Mouse (Mus musculus): ENCODE data around the gene Srd5a1. TPM values are rescaled to one million over a fixed set of nuclear protein-coding genes. Genes with fewer than 3 reads are reported as not detected.

The Srd5a1 gene
- polyA plus RNA-seq, 1 experiment from 2014 or later = 32.3 TPM

DNA sequence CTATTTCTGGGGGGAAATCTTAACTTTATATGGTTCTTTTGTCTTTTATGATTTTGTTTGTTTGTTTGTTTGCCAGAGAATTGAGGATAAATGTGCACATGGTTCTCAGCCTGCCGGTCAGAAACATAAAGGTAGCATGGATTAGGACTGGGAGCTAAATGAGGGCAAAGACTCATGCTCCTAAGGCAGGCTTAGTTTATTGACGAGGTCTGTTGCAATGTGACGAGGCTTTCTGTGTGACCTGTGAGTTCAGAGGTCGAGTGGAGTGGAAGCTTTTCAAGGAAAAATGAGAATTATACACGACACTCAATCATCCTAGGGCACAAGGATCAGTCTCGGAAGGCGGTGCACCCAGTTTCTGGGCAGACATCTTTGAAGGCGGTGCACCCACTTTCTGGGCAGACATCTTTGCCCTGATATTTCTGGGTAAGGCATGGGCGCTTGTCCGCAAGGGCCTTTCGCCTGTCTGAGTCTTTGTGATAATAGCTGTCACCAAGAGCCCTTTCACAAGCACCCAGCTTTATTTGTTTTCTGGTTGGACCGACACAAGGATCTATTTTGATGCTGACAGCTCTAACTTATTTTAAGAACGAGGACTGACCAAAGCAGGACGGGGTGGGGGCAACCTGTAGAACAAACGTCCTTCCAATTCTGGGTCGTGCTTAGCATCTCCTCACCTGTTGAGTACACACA lies 63.6 kb downstream of the Srd5a1 start:
- H3K4me1 ChIP-seq (ENCODE audit: control insufficient read depth, insufficient read depth, low read length) = peaks cover 11% of the 10 kb centered on the region
- H3K36me3 ChIP-seq (ENCODE audit: control insufficient read depth, insufficient read depth, low read length) = no peaks in the 10 kb centered on the region
- no peak overlapping the region for H3K9ac ChIP-seq (ENCODE audit: low read depth, low read length)
- H3K9me3 ChIP-seq (replicated peaks; ENCODE audit: control insufficient read depth, low read length, poor library complexity, severe bottlenecking) = no peaks in the 10 kb centered on the region
- no peak overlapping the region for H3K27ac ChIP-seq (ENCODE audit: low read length)
- ATAC-seq = no peak
- WGBS = 69% methylated on average over 16 of the region's 16 CpGs
- no peak overlapping the region for H3K4me3 ChIP-seq (ENCODE audit: low read depth, low read length)
- H3K27me3 ChIP-seq (ENCODE audit: control insufficient read depth, insufficient read depth, low read depth, low read length) = no peaks in the 10 kb centered on the region
- H3K4me2 ChIP-seq (ENCODE audit: low read length) = no peak overlapping the region

GRCm38 (mm10) chr13:69545019-69545418 lies 66.2 kb downstream of the Srd5a1 start:
- Histone ChIP-seq H3K4me1 (ENCODE audit: control insufficient read depth, insufficient read depth, low read length) (peaks cover 15% of the 10 kb centered on the region), H3K4me3 (ENCODE audit: low read depth, low read length) (no peak overlapping the region), H3K9ac (ENCODE audit: low read depth, low read length) (no peak overlapping the region), H3K27ac (ENCODE audit: low read length) (no peak overlapping the region), H3K9me3 (replicated peaks; ENCODE audit: control insufficient read depth, low read length, poor library complexity, severe bottlenecking) (no peaks in the 10 kb centered on the region), H3K4me2 (ENCODE audit: low read length) (no peak overlapping the region), H3K27me3 (ENCODE audit: control insufficient read depth, insufficient read depth, low read depth, low read length) (no peaks in the 10 kb centered on the region), H3K36me3 (ENCODE audit: control insufficient read depth, insufficient read depth, low read length) (no peaks in the 10 kb centered on the region)
- WGBS = 25% methylated on average over 3 of the region's 3 CpGs
- 0 out of 2 replicates have a peak, but pooled peaks have one; percentile 16 for ATAC-seq

DNA sequence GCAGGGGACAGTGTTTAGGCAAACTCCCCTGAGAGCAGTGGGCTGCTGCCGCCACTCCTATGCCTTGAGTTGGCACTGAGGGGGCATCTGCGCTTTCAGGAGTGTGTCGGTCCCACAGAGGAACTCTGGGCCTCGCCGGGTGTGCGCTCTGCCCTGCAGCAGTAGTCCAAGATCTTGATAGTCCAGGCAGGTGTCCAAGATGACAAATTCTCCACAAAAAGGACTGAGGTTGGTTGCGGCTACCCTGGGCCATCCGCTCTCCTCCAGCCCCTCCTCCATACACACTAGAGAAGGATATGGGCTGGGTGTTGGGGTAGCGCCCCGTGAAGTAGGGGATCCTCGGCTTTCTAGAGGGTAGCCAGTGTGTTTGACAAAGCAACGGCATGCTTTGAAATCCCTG lies 67.6 kb downstream of the Srd5a1 start:
- ATAC-seq = 0 out of 2 replicates have a peak, but pooled peaks have one; percentile 9
- H3K9ac ChIP-seq (ENCODE audit: low read depth, low read length) = no peak overlapping the region
- H3K36me3 ChIP-seq (ENCODE audit: control insufficient read depth, insufficient read depth, low read length) = no peaks in the 10 kb centered on the region
- no peaks in the 10 kb centered on the region for H3K27me3 ChIP-seq (ENCODE audit: control insufficient read depth, insufficient read depth, low read depth, low read length)
- no peak overlapping the region for H3K4me3 ChIP-seq (ENCODE audit: low read depth, low read length)
- H3K9me3 ChIP-seq (replicated peaks; ENCODE audit: control insufficient read depth, low read length, poor library complexity, severe bottlenecking) = no peaks in the 10 kb centered on the region
- H3K4me2 ChIP-seq (ENCODE audit: low read length) = peak overlapping the region; percentile 20
- WGBS = 48% methylated on average over 12 of the region's 12 CpGs
- no peak overlapping the region for H3K27ac ChIP-seq (ENCODE audit: low read length)
- H3K4me1 ChIP-seq (ENCODE audit: control insufficient read depth, insufficient read depth, low read length) = peaks cover 15% of the 10 kb centered on the region

DNA sequence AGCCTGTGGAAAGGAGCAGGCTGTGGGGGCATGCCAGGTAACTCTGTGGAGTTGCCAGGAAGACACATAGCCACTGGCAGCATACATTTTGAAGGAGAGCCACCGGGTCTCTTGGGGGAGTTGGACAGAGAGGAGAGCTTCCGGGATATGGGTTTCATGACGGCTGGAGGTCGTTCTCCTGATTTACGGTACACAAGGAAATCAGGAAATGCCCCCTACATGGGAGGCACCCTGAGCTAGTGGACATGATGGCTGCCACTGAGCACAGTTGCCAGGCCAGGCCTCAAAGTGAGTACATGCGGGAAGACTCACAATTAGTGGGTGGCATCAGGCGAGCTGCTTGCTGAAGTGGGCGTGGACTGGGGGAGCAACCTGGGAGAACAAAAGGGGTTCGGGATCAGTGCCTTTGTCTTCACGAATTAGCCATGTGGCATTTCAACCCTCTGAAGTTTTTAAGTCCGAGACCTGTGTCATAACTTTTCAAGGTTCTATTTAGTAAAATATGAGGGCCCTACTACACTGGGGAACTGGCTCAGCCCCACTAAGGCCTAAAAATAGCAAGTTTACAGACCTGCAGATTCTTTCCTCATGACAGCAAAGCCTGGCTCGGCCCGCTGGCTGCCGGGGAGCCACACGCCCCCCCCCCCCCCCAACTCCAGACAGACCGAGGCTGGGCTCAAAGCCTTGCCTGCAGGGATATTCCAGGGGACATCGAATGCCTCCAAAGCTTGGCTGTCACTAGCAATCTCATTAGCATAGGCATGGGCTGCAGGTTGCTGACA lies 68.5 kb downstream of the Srd5a1 start:
- Histone ChIP-seq H3K4me3 (ENCODE audit: low read depth, low read length) (no peak overlapping the region), H3K9me3 (replicated peaks; ENCODE audit: control insufficient read depth, low read length, poor library complexity, severe bottlenecking) (no peaks in the 10 kb centered on the region), H3K27me3 (ENCODE audit: control insufficient read depth, insufficient read depth, low read depth, low read length) (no peaks in the 10 kb centered on the region), H3K9ac (ENCODE audit: low read depth, low read length) (no peak overlapping the region), H3K4me2 (ENCODE audit: low read length) (no peak overlapping the region), H3K4me1 (ENCODE audit: control insufficient read depth, insufficient read depth, low read length) (peaks cover 15% of the 10 kb centered on the region), H3K27ac (ENCODE audit: low read length) (no peak overlapping the region), H3K36me3 (ENCODE audit: control insufficient read depth, insufficient read depth, low read length) (no peaks in the 10 kb centered on the region)
- ATAC-seq = no peak
- 44% methylated on average over 17 of the region's 17 CpGs for WGBS

DNA sequence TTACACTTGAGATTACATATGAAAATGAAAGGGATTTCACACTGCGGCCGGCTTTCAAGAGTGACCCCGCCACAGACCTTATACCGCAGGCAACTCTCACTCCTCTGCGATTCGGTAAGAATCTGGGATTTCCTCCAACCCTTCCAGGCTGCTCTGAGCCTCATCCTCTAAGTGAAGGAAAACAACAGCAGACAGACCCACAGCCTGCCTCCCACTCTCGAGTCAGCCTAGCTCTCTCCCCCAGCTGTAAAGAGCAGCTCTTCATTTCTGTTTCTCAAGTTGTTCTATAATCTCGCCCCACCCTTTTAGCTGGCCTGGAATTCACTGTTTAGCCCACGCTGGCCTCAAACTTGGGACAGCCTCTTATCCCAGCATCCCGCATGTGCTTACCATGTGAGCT lies 69.5 kb downstream of the Srd5a1 start:
- no peak overlapping the region for H3K4me3 ChIP-seq (ENCODE audit: low read depth, low read length)
- ATAC-seq = no peak
- no peak overlapping the region for H3K4me2 ChIP-seq (ENCODE audit: low read length)
- 67% methylated on average over 10 of the region's 10 CpGs for WGBS
- no peak overlapping the region for H3K9ac ChIP-seq (ENCODE audit: low read depth, low read length)
- no peaks in the 10 kb centered on the region for H3K36me3 ChIP-seq (ENCODE audit: control insufficient read depth, insufficient read depth, low read length)
- H3K9me3 ChIP-seq (replicated peaks; ENCODE audit: control insufficient read depth, low read length, poor library complexity, severe bottlenecking) = no peaks in the 10 kb centered on the region
- no peaks in the 10 kb centered on the region for H3K27me3 ChIP-seq (ENCODE audit: control insufficient read depth, insufficient read depth, low read depth, low read length)
- H3K4me1 ChIP-seq (ENCODE audit: control insufficient read depth, insufficient read depth, low read length) = peaks cover 15% of the 10 kb centered on the region
- no peak overlapping the region for H3K27ac ChIP-seq (ENCODE audit: low read length)

DNA sequence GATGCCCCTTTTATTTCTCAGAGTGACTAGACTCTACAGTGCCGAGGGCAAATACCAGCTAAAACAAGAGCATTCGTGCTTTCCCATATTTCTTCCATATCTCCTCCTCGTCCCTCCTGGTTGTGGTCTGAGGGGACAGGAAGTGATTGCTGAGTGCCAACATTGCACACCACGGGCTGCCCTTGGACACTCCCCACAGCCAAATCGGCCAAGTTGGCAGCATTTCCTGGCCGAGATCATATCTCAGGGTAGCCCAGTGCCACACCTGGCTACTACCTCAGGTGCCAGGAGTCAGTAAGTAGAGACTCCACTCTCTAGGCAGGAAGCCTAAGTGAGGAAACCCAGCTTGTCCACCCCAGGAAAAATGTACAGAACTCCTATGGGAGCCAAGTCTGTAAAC lies 70.0 kb downstream of the Srd5a1 start:
- H3K27ac ChIP-seq (ENCODE audit: low read length) = no peak overlapping the region
- no peaks in the 10 kb centered on the region for H3K36me3 ChIP-seq (ENCODE audit: control insufficient read depth, insufficient read depth, low read length)
- no peak overlapping the region for H3K4me2 ChIP-seq (ENCODE audit: low read length)
- no peak overlapping the region for H3K9ac ChIP-seq (ENCODE audit: low read depth, low read length)
- no peaks in the 10 kb centered on the region for H3K9me3 ChIP-seq (replicated peaks; ENCODE audit: control insufficient read depth, low read length, poor library complexity, severe bottlenecking)
- WGBS = 82% methylated on average over 6 of the region's 6 CpGs
- no peak overlapping the region for H3K4me3 ChIP-seq (ENCODE audit: low read depth, low read length)
- peaks cover 15% of the 10 kb centered on the region for H3K4me1 ChIP-seq (ENCODE audit: control insufficient read depth, insufficient read depth, low read length)
- ATAC-seq = no peak
- no peaks in the 10 kb centered on the region for H3K27me3 ChIP-seq (ENCODE audit: control insufficient read depth, insufficient read depth, low read depth, low read length)

- no peak for ATAC-seq
- H3K4me1 ChIP-seq (ENCODE audit: control insufficient read depth, insufficient read depth, low read length) = peaks cover 15% of the 10 kb centered on the region
- 21% methylated on average over 4 of the region's 4 CpGs for WGBS
These were observed 72.9 kb downstream of the Srd5a1 start for GRCm38 (mm10) chr13:69538327-69538726.

DNA sequence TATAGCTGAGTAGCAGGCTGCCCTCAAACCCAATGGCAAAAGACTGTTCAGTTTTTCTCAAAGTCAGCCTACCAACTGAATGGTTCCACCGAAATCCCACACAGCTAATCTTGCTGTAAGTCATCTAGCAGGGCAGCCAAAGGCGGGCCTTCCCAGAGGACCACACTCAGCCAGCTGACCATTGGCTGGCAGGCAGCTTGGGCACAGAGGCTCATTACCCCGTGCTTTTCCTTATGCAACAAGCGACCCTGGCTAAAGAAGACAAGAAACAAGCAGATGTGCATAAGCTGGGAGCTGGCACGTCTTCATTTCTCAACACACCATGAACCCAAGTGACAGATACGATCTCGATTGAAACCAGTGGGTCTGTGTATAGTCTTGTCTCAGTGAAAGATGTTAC lies 73.9 kb downstream of the Srd5a1 start:
- WGBS = 71% methylated on average over 7 of the region's 7 CpGs
- H3K27ac ChIP-seq (ENCODE audit: low read length) = no peak overlapping the region

More at GRCm38 (mm10) chr13:69538327-69538726, 72.9 kb downstream of the Srd5a1 start:
- Histone ChIP-seq H3K27me3 (ENCODE audit: control insufficient read depth, insufficient read depth, low read depth, low read length) (no peaks in the 10 kb centered on the region), H3K27ac (ENCODE audit: low read length) (no peak overlapping the region), H3K36me3 (ENCODE audit: control insufficient read depth, insufficient read depth, low read length) (no peaks in the 10 kb centered on the region), H3K9me3 (replicated peaks; ENCODE audit: control insufficient read depth, low read length, poor library complexity, severe bottlenecking) (no peaks in the 10 kb centered on the region), H3K9ac (ENCODE audit: low read depth, low read length) (no peak overlapping the region; the same call in 1 of the 2 replicates), H3K4me3 (ENCODE audit: low read depth, low read length) (no peak overlapping the region), H3K4me2 (ENCODE audit: low read length) (no peak overlapping the region)

DNA sequence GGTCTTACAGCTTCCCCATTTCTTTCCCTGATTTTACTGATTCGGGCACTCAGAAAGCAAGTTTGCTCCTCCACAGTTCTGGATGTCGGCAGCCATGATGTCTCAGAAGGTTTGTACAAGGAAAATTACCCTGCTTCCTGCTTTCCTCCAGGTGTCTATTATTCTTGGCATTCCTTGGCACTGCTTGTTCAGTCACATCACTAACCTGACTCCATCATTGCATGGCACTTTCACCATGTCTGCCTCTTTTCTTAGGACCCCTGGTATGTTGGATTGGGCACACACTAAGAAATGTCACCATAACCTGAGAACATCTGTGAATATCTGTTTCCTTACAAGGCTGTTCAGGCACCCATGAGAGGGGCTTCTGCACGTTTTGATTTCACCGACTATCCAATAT lies 75.2 kb downstream of the Srd5a1 start:
- Histone ChIP-seq H3K4me2 (ENCODE audit: low read length) (peak overlapping the region; percentile 75), H3K36me3 (ENCODE audit: control insufficient read depth, insufficient read depth, low read length) (no peaks in the 10 kb centered on the region), H3K4me1 (ENCODE audit: control insufficient read depth, insufficient read depth, low read length) (peaks cover 29% of the 10 kb centered on the region), H3K4me3 (ENCODE audit: low read depth, low read length) (no peak overlapping the region), H3K27ac (ENCODE audit: low read length) (no peak overlapping the region), H3K9me3 (replicated peaks; ENCODE audit: control insufficient read depth, low read length, poor library complexity, severe bottlenecking) (no peaks in the 10 kb centered on the region), H3K9ac (ENCODE audit: low read depth, low read length) (no peak overlapping the region; the same call in 1 of the 2 replicates), H3K27me3 (ENCODE audit: control insufficient read depth, insufficient read depth, low read depth, low read length) (no peaks in the 10 kb centered on the region)
- 84% methylated on average over 4 of the region's 4 CpGs for WGBS
- no peak for ATAC-seq

More for the DNA sequence above, 73.9 kb downstream of the Srd5a1 start:
- Histone ChIP-seq H3K9ac (ENCODE audit: low read depth, low read length) (no peak overlapping the region), H3K4me3 (ENCODE audit: low read depth, low read length) (no peak overlapping the region), H3K27me3 (ENCODE audit: control insufficient read depth, insufficient read depth, low read depth, low read length) (no peaks in the 10 kb centered on the region), H3K9me3 (replicated peaks; ENCODE audit: control insufficient read depth, low read length, poor library complexity, severe bottlenecking) (no peaks in the 10 kb centered on the region), H3K4me2 (ENCODE audit: low read length) (no peak overlapping the region), H3K4me1 (ENCODE audit: control insufficient read depth, insufficient read depth, low read length) (peaks cover 15% of the 10 kb centered on the region), H3K36me3 (ENCODE audit: control insufficient read depth, insufficient read depth, low read length) (no peaks in the 10 kb centered on the region)
- ATAC-seq = no peak
